8 mouse cellular contexts compared by ENCODE assay signal in genomic region chr13:101811882-101812281, GRCm38 (mm10). TPM values are rescaled to one million over a fixed set of nuclear protein-coding genes. Genes with fewer than 3 reads are reported as not detected.
DNase-seq lines count a peak whose midpoint lies in the region; ATAC-seq and TF ChIP-seq lines count a peak whose summit lies in the region.

No protein-coding gene starts in this region.

- ATAC-seq in forebrain, embryonic 15.5 days (replicated peaks): no peak
- no peak for ATAC-seq in intestine, postnatal 0 days
- ATAC-seq in limb, embryonic 13.5 days (ENCODE audit: low FRiP score, low read depth): no peak; the same call in 1 of the 2 replicates
- no peak for ATAC-seq in erythroid progenitor cell, adult 5-6 weeks (replicated peaks; ENCODE audit: low FRiP score, poor library complexity, severe bottlenecking)

- H3K4me2 ChIP-seq in forebrain, embryonic 15.5 days (replicated peaks): no peak overlapping the region
- H3K4me2 ChIP-seq in CH12.LX (ENCODE audit: insufficient read depth, low read depth, poor library complexity, severe bottlenecking): peak overlapping the region; percentile 72
- H3K4me2 ChIP-seq in intestine, postnatal 0 days (replicated peaks; ENCODE audit: low read depth): peak overlapping the region; percentile 41
- H3K4me2 ChIP-seq in limb, embryonic 13.5 days (replicated peaks): peak overlapping the region; percentile 39

- H3K9ac ChIP-seq in forebrain, embryonic 15.5 days (replicated peaks): no peak overlapping the region
- no peak overlapping the region for H3K9ac ChIP-seq in CH12.LX (ENCODE audit: insufficient read depth, low read depth)
- H3K9ac ChIP-seq in intestine, postnatal 0 days (ENCODE audit: low read depth, low read length): no peak overlapping the region
- H3K9ac ChIP-seq in limb, embryonic 13.5 days: 0 out of 2 replicates have a peak overlapping the region, but pooled peaks have one; percentile 31

- no peaks in the 10 kb centered on the region for H3K36me3 ChIP-seq in forebrain, embryonic 10.5 days (replicated peaks)
- no peaks in the 10 kb centered on the region for H3K36me3 ChIP-seq in forebrain, embryonic 15.5 days
- H3K36me3 ChIP-seq in CH12.LX (replicated peaks in 1 of 2; ENCODE audit: control insufficient read depth in 1 of 2, insufficient read depth in 1 of 2, low read length in 1 of 2): no peaks in the 10 kb centered on the region
- H3K36me3 ChIP-seq in intestine, postnatal 0 days (ENCODE audit: control insufficient read depth, insufficient read depth): no peaks in the 10 kb centered on the region
- H3K36me3 ChIP-seq in limb, embryonic 13.5 days: no peaks in the 10 kb centered on the region

- DNase-seq in forebrain, embryonic 10.5 days (ENCODE audit: extremely low spot score, low spot score): peak; percentile 23
- no peak for DNase-seq in CH12.LX (ENCODE audit: extremely low read depth)
- DNase-seq in embryo, embryonic 9.5 days (ENCODE audit: extremely low spot score): peak; percentile 37

- H3K27me3 ChIP-seq in forebrain, embryonic 10.5 days (ENCODE audit: poor library complexity, severe bottlenecking): 0 out of 2 replicates have a peak, but pooled peaks cover 6% of the 10 kb centered on the region
- no peaks in the 10 kb centered on the region for H3K27me3 ChIP-seq in forebrain, embryonic 15.5 days
- H3K27me3 ChIP-seq in CH12.LX (replicated peaks): no peaks in the 10 kb centered on the region
- no peaks in the 10 kb centered on the region for H3K27me3 ChIP-seq in intestine, postnatal 0 days (replicated peaks; ENCODE audit: control insufficient read depth, insufficient read depth, low read length)
- H3K27me3 ChIP-seq in limb, embryonic 13.5 days: peaks cover 3% of the 10 kb centered on the region; the same call in 1 of the 2 replicates

- peaks cover 25% of the 10 kb centered on the region for H3K4me1 ChIP-seq in forebrain, embryonic 10.5 days
- peaks cover 18% of the 10 kb centered on the region for H3K4me1 ChIP-seq in forebrain, embryonic 15.5 days
- H3K4me1 ChIP-seq in CH12.LX (ENCODE audit: control insufficient read depth in 1 of 2, insufficient read depth in 2 of 2): no peaks in the 10 kb centered on the region; a peak in 1 of 4 replicates
- H3K4me1 ChIP-seq in intestine, postnatal 0 days (replicated peaks; ENCODE audit: control insufficient read depth, insufficient read depth, low read length): no peaks in the 10 kb centered on the region
- H3K4me1 ChIP-seq in limb, embryonic 13.5 days: peaks cover 20% of the 10 kb centered on the region
- peaks cover 2% of the 10 kb centered on the region; the same call in 1 of the 2 replicates for H3K4me1 ChIP-seq in olfactory bulb, adult 2 months (ENCODE audit: control insufficient read depth, insufficient read depth, low read length)

- no peak for TF ChIP-seq RAD21 in CH12.LX (IDR thresholded peaks at IDR 0.05; ENCODE audit: low read depth, low read length)

- peak overlapping the region; percentile 57; the same call in 1 of the 2 replicates for H3K27ac ChIP-seq in forebrain, embryonic 10.5 days
- H3K27ac ChIP-seq in forebrain, embryonic 15.5 days (replicated peaks): no peak overlapping the region
- no peak overlapping the region for H3K27ac ChIP-seq in CH12.LX (ENCODE audit: insufficient read depth, low read depth)
- H3K27ac ChIP-seq in intestine, postnatal 0 days (ENCODE audit: low read depth, low read length): 0 out of 2 replicates have a peak overlapping the region, but pooled peaks have one; percentile 41
- H3K27ac ChIP-seq in limb, embryonic 13.5 days: no peak overlapping the region
- H3K27ac ChIP-seq in olfactory bulb, adult 2 months (ENCODE audit: insufficient read depth, low read depth, low read length): peak overlapping the region; percentile 53; the same call in 1 of the 2 replicates

- no peak for TF ChIP-seq CTCF in CH12.LX (conservative IDR thresholded peaks at IDR 0.05 in 1 of 2, IDR thresholded peaks at IDR 0.05 in 1 of 2; ENCODE audit: low read depth in 2 of 2, low read length in 2 of 2)
- TF ChIP-seq CTCF in intestine, postnatal 0 days (IDR thresholded peaks at IDR 0.05; ENCODE audit: low read depth): no peak
- TF ChIP-seq CTCF in olfactory bulb, adult 2 months (IDR thresholded peaks at IDR 0.05; ENCODE audit: insufficient read depth, low read depth, low read length): no peak

- WGBS in forebrain, embryonic 10.5 days: 52% methylated on average over 9 of the region's 9 CpGs
- 41% methylated on average over 9 of the region's 9 CpGs for WGBS in forebrain, embryonic 15.5 days
- WGBS in intestine, postnatal 0 days: 55% methylated on average over 9 of the region's 9 CpGs
- 22% methylated on average over 9 of the region's 9 CpGs for WGBS in limb, embryonic 13.5 days
- 68% methylated on average over 9 of the region's 9 CpGs for WGBS in olfactory bulb, adult 2 months

- TF ChIP-seq EP300 in CH12.LX (IDR thresholded peaks at IDR 0.05; ENCODE audit: low read length): no peak

- no peak overlapping the region for H3K4me3 ChIP-seq in forebrain, embryonic 10.5 days
- H3K4me3 ChIP-seq in forebrain, embryonic 15.5 days: no peak overlapping the region
- no peak overlapping the region for H3K4me3 ChIP-seq in CH12.LX (replicated peaks in 1 of 3; ENCODE audit: low read depth in 2 of 3, low read length in 2 of 3, poor library complexity in 1 of 3)
- H3K4me3 ChIP-seq in intestine, postnatal 0 days (ENCODE audit: low read depth, low read length): no peak overlapping the region
- no peak overlapping the region for H3K4me3 ChIP-seq in limb, embryonic 13.5 days
- H3K4me3 ChIP-seq in olfactory bulb, adult 2 months (ENCODE audit: insufficient read depth, low read depth, low read length): no peak overlapping the region

- H3K9me3 ChIP-seq in forebrain, embryonic 10.5 days: no peaks in the 10 kb centered on the region
- H3K9me3 ChIP-seq in forebrain, embryonic 15.5 days: no peaks in the 10 kb centered on the region
- H3K9me3 ChIP-seq in CH12.LX (replicated peaks; ENCODE audit: low read length): no peaks in the 10 kb centered on the region
- H3K9me3 ChIP-seq in intestine, postnatal 0 days (ENCODE audit: control insufficient read depth): no peaks in the 10 kb centered on the region
- H3K9me3 ChIP-seq in limb, embryonic 13.5 days: no peaks in the 10 kb centered on the region

- no peaks in the 10 kb centered on the region for H3K79me2 ChIP-seq in CH12.LX (replicated peaks; ENCODE audit: control insufficient read depth, extremely low read depth, insufficient read depth, poor library complexity, severe bottlenecking)

- in situ Hi-C loops in CH12.LX (cut with MboI; ENCODE audit: low pct_ligation_motif_present, low pct_unique_long_range_greater_than_20kb, low sequenced_read_pairs): no loop called here

- dilution Hi-C loops in CH12.LX (cut with MboI; ENCODE audit: extremely low pct_ligation_motif_present, extremely low pct_unique_long_range_greater_than_20kb, low sequenced_read_pairs): no loop called here

- TF ChIP-seq POLR2A in CH12.LX (IDR thresholded peaks at IDR 0.05; ENCODE audit: low read depth, low read length): no peak
- TF ChIP-seq POLR2A in olfactory bulb, adult 2 months (IDR thresholded peaks at IDR 0.05; ENCODE audit: insufficient read depth, low read depth, low read length): no peak

TF ChIP-seq in CH12.LX, 34 proteins besides CTCF, POLR2A, EP300 and RAD21:
- TF ChIP-seq MAX (IDR thresholded peaks at IDR 0.05; ENCODE audit: low read length) (no peak), GABPA (IDR thresholded peaks at IDR 0.05; ENCODE audit: insufficient replicate concordance, low read depth, low read length) (no peak), MXI1 (IDR thresholded peaks at IDR 0.05; ENCODE audit: low read depth, low read length) (no peak), IRF4 (IDR thresholded peaks at IDR 0.05; ENCODE audit: low read depth, low read length) (no peak), ZNF384 (IDR thresholded peaks at IDR 0.05; ENCODE audit: low read depth, low read length) (no peak), CHD1 (IDR thresholded peaks at IDR 0.05; ENCODE audit: low read depth, low read length) (no peak), ELF1 (IDR thresholded peaks at IDR 0.05; ENCODE audit: low read depth, low read length) (no peak)

RNA-seq across cellular contexts. Expression of gene Pik3r1, which starts 43.9 kb away (rescaled TPM):
- 11.5 and 12.5 TPM in 2 replicates for polyA plus RNA-seq in forebrain, embryonic 10.5 days (2016; fragmentation: Nextera tagmentation; extraction: Ambion mirVana)
- polyA plus RNA-seq in forebrain, embryonic 15.5 days (2015; fragmentation: Nextera tagmentation; extraction: Ambion mirVana): 39.3 and 40.3 TPM in 2 replicates
- total RNA-seq in CH12.LX (2012; rRNA removed) (17.0 and 17.5 TPM in 2 replicates), CH12.LX (2014; rRNA removed) (20.2 and 21.0 TPM in 2 replicates)
- polyA plus RNA-seq in CH12.LX (2012; ENCODE audit: insufficient read length, low read depth): 19.3 and 20.9 TPM in 2 replicates
- polyA plus RNA-seq in intestine, postnatal 0 days (2015; fragmentation: Nextera tagmentation; extraction: Ambion mirVana): 14.7 and 17.5 TPM in 2 replicates
- 44.4 TPM in 2 replicates for polyA plus RNA-seq in limb, embryonic 13.5 days (2015; fragmentation: Nextera tagmentation; extraction: Ambion mirVana)
- 139 TPM in 1 of 2 replicates, not detected in the other for polyA plus RNA-seq in olfactory bulb, adult 2 months (2012; ENCODE audit: insufficient read depth, insufficient read length, low replicate concordance, missing spikeins)
- 119 and 126 TPM in 2 replicates for total RNA-seq in erythroid progenitor cell, adult 5-6 weeks (2015; ENCODE audit: low replicate concordance)
- total RNA-seq in erythroid progenitor cell, adult 5-6 weeks (2017; ENCODE audit: low replicate concordance): 173 and 241 TPM in 2 replicates

Comparison
In these comparisons a context has a peak if more than half of its experiments do, and no peak if none do; other contexts are left out.
1. H3K27ac ChIP-seq: peak in forebrain, embryonic 10.5 days (single experiment), intestine, postnatal 0 days (single experiment) and olfactory bulb, adult 2 months (single experiment); none in forebrain, embryonic 15.5 days (single experiment), CH12.LX (single experiment) and limb, embryonic 13.5 days (single experiment).